Mouse (Mus musculus) right cerebral cortex, postnatal 36 days (tissue): ENCODE measurements around the gene Slc24a1.

Experiments
- DNase-seq, 2 experiments: peaks; one replicate each; pipeline ENCODE4 v3.0.0; 2022; ENCODE audit warnings: low spot score in 2 of 2, mixed read lengths in 1 of 2

Slc24a1 gene

DNA sequence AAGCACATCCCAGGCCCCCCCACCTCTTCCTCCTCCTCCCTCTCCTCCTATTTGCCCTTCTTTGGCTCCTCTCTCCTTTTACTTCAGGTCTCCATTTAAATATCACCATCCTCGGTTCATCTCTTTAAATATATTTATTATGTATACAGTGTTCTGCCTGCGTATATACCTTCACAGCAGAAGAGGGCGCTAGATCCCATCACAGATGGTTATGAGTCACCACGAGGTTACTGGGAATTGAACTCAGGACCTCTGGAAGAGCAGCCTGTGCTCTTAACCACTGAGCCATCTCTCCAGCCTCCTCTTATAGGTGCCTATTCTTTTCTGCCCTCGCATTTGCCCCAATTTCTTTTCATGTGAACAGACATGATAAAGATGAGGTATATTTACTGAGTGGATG is 13.9 kb downstream of the Slc24a1 start:
- DNase-seq: no peak

DNA sequence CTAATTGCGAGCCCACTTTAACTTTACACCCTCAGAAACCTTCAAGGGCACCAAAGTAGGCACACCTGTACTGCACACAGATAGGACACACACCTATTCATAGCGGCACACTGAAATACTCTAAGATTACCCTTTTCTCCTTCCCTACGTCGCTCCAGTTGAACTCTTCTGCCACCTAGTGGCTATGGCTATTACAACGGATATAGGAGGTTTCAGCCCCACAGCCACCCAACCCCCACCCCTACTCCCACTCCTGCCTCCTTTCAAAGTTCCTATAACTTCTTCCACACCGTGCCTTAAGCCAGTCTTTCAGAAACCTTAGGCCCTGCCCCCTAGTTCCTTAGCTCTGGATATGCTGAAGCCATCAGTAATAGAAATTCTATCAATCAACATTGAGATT is 14.9 kb downstream of the Slc24a1 start:
- peak in 1 of 2 experiments; percentile 39 for DNase-seq

GRCm38 (mm10) chr9:64934015-64934754 is 17.2 kb downstream of the Slc24a1 start:
- DNase-seq: no peak

- DNase-seq: no peak
Observed at GRCm38 (mm10) chr9:64931751-64932610, 19.4 kb downstream of the Slc24a1 start.

- DNase-seq: no peak
Observed at GRCm38 (mm10) chr9:64930256-64930655, 21.2 kb downstream of the Slc24a1 start.

DNA sequence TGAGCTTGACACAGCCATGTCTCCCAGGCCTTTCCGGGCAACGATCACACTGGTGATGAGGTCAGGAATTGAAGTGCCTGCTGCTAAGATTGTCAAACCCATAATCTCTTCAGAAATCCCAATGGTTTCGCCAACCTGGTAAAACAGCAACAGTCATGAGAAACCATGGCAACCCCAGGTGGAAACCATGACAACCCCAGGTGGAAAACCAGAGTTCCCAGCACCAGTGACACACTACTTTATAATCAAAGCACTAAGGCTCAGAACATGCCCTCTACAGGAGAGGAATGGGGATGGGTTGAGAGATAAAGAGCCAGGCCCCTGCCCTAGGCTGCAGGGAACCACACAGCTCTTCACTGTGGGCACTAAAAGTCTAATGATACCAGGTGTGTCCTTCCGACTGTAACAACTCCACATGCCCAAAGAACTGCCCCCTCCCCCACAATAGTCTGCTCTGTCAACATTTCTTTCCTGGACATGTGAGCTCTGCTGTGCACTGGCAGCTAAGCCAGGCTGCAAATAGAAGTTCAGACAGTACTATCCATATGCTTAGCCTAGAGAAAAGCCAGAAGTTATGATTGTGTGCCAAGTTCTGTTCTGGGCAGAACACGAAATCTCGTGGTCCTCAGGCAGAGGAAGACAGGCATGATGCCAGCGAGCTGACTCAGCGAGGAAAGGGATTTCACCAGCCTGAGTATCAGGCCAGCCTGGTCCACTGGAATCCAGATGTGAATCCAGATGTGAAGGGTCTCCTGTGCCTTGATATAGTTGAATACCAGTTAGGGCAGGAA is 25.0 kb downstream of the Slc24a1 start:
- DNase-seq: peak; percentile 80 to 81

DNA sequence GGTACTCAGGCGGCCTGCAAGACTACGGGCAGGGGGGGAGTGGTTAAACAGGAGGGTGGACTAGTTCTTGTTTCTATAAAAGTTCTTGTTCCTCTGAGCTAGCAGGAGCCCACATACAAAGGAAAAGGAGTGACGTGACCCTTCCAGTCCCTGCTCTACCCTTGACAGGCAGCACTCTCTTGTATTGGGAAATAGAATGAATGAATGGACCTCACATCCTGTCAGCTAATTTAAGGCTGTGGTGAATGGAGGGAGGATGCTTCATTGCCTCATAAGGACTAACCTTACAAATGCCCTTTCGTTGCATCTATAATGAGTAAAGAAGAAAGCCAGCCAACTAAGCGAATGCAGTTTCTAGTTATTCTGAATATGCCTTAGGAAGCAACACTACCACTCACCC is 25.6 kb downstream of the Slc24a1 start:
- DNase-seq: no peak

GRCm38 (mm10) chr9:64918560-64918959 is 32.8 kb downstream of the Slc24a1 start:
- DNase-seq: no peak

DNA sequence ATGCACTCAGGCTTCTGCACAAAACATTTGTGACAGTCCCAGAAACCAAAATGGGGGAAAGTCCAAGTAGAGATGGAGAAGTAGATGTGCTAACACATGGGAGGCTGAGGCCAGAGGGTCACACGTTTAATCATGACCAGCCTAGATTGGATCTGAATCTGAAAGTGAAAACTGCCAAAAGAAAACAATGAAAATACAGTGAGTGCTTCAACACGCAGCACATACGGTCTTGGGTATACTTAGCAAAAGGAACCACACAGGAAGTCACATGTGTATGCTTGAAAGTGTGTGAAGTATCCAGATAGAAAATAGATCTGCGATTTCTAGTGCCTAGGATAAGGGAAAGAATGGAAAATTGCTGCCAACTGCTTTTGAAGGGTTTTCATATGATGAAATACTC is 36.8 kb downstream of the Slc24a1 start:
- no peak for DNase-seq

DNA sequence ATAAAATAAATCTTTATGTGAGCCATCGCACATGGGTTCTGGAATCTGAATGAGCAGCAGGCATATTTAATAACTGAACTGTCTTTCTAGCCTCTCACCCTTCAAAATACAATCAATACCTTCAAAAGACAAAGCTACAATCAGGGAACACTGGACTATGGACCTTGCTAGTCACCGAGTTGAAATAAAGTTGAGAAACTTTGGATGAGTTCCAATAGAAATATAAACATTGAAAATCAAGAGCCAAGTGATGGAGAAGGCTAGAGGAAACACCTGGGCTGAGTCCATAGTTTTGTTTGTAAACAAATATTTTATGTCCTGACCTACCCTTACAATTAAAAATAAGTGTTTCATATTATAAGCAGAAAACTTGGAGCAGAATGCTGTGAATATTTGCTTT is 37.4 kb downstream of the Slc24a1 start:
- no peak for DNase-seq

DNA sequence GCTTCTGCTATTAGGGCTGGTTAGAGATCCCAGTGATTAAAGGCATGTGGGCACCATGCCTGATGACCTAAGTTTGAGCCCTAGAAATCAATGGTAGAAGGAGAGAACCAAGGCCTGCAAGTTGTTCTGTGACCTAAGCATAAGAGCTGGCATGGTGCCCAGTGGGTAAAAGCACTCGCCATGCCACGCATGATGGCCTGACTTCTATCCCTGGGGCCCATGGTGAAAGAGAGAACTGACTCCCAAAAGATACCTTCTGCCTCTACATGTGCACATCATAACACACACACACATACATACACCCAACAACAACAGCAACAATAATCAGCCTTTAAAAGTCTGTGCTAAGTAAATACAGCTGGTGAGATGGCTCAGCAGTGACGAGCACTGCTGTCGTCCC is 38.0 kb downstream of the Slc24a1 start:
- DNase-seq: no peak

GRCm38 (mm10) chr9:64907441-64907840 is 44.0 kb downstream of the Slc24a1 start:
- DNase-seq: no peak

GRCm38 (mm10) chr9:64904917-64905640 is 46.3 kb downstream of the Slc24a1 start:
- no peak for DNase-seq

DNA sequence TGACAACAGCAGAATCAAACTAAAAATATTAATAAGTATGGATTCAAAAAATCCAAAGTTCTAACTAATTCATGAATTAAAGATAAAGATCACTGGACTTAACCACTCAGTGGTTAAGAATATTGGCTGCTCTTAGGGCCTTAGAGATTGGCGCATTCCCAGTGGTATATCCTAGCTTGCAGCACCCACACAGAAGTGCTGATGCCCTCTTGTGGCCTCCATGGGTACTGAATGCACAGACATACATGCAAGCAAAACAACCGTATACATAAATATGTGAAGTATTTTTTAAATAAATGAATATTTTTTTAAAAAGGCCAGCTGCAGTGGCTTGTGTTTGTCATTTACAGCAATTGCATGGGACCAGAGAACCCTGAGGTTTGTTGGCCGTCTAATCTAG is 48.0 kb downstream of the Slc24a1 start:
- peak; percentile 53 to 61 for DNase-seq

DNA sequence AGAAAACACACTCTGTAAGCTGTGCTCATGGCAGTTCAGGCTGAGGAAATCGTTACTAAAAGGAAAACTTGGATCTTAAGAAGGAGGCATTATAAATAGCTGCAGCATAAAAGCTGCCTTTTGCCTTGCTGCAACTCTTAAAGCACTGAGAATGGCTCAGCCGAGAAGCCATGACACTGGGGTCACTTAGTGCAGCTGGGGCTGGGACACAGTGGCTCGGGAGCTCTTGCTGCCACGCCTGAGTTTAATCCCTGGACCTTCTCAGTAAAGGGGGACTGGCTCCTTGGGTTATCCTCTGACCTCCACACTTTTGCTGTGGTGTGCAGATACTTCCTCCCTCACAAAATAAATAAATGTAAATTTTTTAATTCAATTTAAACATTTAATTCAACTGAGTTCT is 48.5 kb downstream of the Slc24a1 start:
- no peak for DNase-seq

DNA sequence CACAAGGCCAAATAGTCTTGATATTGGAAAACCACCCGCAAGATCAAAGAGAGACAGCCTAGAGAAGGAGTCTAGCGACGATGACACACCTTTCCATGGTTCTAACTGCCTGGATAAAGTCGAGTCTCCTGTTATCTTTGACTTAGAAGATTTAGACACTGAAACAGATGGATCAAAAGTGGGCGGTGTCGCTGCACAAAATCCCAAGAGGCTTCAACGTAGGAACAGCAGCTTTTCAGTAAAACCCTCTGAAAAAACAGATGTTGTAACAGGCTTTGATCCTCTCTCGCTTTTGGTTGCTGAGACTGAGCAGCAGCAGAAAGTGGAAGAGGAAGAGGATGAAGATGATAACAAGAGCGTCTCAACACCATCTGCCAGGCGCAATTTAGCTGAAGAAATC is 54.8 kb downstream of the Slc24a1 start:
- DNase-seq: peak in 1 of 2 experiments; percentile 18

DNA sequence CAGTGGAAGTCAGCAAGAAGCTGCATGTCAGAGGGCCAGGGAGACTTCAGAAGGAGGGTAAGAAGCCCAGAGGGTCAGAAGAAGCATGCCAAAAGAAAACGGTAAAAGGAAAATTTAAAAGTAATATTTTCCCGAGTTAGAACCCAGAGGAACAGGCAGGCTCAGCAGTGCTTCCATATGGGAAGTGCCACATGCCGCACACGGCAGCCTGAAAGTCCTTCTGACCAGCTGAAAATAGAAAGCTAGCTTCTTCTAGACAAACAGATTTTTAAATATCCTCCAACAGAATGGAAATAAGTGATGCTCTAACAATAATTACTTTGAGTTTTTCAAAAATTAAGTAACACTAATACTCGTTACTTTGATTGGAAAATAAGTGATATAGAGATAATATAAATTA is 65.4 kb downstream of the Slc24a1 start:
- no peak for DNase-seq
